Mouse (Mus musculus): ENCODE measurements around the gene Hal.

DNA sequence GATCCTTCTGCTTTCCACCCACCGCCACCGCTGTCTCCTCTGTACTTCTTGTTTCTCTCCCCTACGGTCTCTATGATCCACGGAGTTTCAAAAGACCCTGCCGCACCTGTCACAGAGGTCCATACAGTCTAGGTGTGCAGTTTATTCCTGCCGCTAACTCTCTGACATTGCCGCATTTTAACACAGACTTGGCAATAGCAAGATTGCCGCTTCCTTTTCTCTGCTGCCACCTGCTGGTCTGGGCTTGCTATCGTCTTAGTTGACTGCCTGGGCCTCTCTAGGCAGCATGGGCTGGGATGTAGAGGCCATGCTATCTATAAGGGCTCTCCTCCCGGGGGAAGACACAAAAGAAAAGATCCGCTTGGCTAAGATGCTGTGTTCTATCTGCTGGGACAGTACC lies 17.2 kb upstream of the Hal start:
- TF ChIP-seq POLR2A (IDR thresholded peaks at IDR 0.05; ENCODE audit: borderline replicate concordance, extremely low read depth, insufficient read depth, insufficient read length, poor library complexity, severe bottlenecking) (no peak), CTCF (IDR thresholded peaks at IDR 0.05; ENCODE audit: borderline replicate concordance, extremely low read depth, insufficient read depth, insufficient read length) (peak; percentile 92)

Data from brain, embryonic 14.5 days (tissue).